Mouse (Mus musculus) telencephalon, adult 2 months (tissue): Measurements from ENCODE around the gene Aknad1.

Experiments
- DNase-seq: peaks from one replicate; pipeline ENCODE4 v3.0.0-alpha.2; 2011; ENCODE audit warnings: low read depth, low spot score

Aknad1 gene

GRCm38 (mm10) chr3:108739045-108739708 lies at the start of gene Aknad1:
Gene Aknad1, plus strand, starts transcription at chr3:108739658.
- DNase-seq, result no peak

- peak; percentile 33 for DNase-seq
Measured at GRCm38 (mm10) chr3:108689979-108690378, 49.5 kb upstream of the Aknad1 start.

- DNase-seq, result peak; percentile 52
Measured at GRCm38 (mm10) chr3:108694321-108694720, 45.1 kb upstream of the Aknad1 start.

- no peak for DNase-seq
Measured at GRCm38 (mm10) chr3:108698662-108699061, 40.8 kb upstream of the Aknad1 start.

GRCm38 (mm10) chr3:108699786-108700185 lies 39.7 kb upstream of the Aknad1 start:
- no peak for DNase-seq

GRCm38 (mm10) chr3:108701256-108701655 lies 38.2 kb upstream of the Aknad1 start:
- DNase-seq, result no peak

GRCm38 (mm10) chr3:108702789-108703188 lies 36.7 kb upstream of the Aknad1 start:
- no peak for DNase-seq

- no peak for DNase-seq
Measured at GRCm38 (mm10) chr3:108711296-108711695, 28.2 kb upstream of the Aknad1 start.

GRCm38 (mm10) chr3:108713065-108713675 lies 26.3 kb upstream of the Aknad1 start:
- DNase-seq, result no peak

GRCm38 (mm10) chr3:108714837-108715236 lies 24.6 kb upstream of the Aknad1 start:
- DNase-seq, result no peak

GRCm38 (mm10) chr3:108717896-108718502 lies 21.5 kb upstream of the Aknad1 start:
- no peak for DNase-seq

GRCm38 (mm10) chr3:108719357-108719756 lies 20.1 kb upstream of the Aknad1 start:
- DNase-seq, result no peak

- no peak for DNase-seq
Measured at GRCm38 (mm10) chr3:108719761-108720160, 19.7 kb upstream of the Aknad1 start.

- DNase-seq, result no peak
Measured at GRCm38 (mm10) chr3:108721076-108721991, 18.1 kb upstream of the Aknad1 start.

- DNase-seq, result peak; percentile 81
Measured at GRCm38 (mm10) chr3:108722036-108722872, 17.2 kb upstream of the Aknad1 start, which contains the start of gene Gpsm2. Gene Gpsm2, minus strand, starts transcription at chr3:108722309.

GRCm38 (mm10) chr3:108726413-108726812 lies 13.0 kb upstream of the Aknad1 start:
- DNase-seq, result no peak

- no peak for DNase-seq
Measured at GRCm38 (mm10) chr3:108727344-108727743, 12.1 kb upstream of the Aknad1 start.

GRCm38 (mm10) chr3:108727776-108728175 lies 11.7 kb upstream of the Aknad1 start:
- no peak for DNase-seq

GRCm38 (mm10) chr3:108730316-108730715 lies 9.1 kb upstream of the Aknad1 start:
- no peak for DNase-seq

GRCm38 (mm10) chr3:108737761-108738160 lies 1.7 kb upstream of the Aknad1 start:
- DNase-seq, result no peak

- no peak for DNase-seq
Measured at GRCm38 (mm10) chr3:108744060-108744459, 4.6 kb downstream of the Aknad1 start.
